Mouse (Mus musculus) CD4-positive naive resting alpha-beta T cell, adult 57 days (primary cell): ENCODE results near the gene Tsen15. TPM values are rescaled to one million over a fixed set of nuclear protein-coding genes. Genes with fewer than 3 reads are reported as not detected.

Experiments
- total RNA-seq: library from RNA; stranded (reverse); gene quantifications from one replicate; pipeline ENCODE4 v1.2.4, GENCODE M21; 2023

Gene Tsen15
- total RNA-seq: 21.5 TPM

DNA sequence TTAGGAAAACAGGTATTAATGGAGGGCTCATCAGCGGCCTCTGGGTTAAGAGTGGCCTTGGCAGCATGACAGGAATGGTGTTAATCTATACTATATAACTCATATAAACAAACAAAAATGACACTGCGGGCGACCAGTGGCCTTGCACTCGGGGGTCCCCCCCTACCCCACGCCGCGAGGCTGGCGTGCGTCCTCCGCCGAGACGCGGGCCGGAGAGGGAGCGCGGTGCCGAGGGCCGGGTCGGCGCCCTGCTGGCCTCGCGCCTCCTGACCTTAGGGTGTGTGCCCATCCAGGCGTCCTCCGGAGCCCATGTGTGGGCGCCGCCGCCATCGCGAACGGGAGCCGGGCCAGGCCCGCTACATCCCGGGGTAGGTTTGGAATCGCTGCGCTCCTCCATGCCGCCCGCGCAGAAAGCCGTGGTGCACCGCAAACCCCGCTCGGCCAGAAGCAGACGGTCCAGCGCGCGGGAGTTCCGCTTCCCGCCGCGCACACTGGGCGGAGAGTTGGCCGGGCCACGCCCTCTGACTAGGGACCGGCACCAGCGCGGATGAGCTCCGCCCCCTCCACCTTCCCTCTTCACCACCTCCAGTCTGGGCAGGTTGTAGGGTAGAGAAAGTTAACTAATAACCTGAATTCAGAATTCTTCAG, at the start of gene Tsen15:
Gene Tsen15, minus strand, starts transcription at position 501 of the 648 bp plus-strand sequence.

DNA sequence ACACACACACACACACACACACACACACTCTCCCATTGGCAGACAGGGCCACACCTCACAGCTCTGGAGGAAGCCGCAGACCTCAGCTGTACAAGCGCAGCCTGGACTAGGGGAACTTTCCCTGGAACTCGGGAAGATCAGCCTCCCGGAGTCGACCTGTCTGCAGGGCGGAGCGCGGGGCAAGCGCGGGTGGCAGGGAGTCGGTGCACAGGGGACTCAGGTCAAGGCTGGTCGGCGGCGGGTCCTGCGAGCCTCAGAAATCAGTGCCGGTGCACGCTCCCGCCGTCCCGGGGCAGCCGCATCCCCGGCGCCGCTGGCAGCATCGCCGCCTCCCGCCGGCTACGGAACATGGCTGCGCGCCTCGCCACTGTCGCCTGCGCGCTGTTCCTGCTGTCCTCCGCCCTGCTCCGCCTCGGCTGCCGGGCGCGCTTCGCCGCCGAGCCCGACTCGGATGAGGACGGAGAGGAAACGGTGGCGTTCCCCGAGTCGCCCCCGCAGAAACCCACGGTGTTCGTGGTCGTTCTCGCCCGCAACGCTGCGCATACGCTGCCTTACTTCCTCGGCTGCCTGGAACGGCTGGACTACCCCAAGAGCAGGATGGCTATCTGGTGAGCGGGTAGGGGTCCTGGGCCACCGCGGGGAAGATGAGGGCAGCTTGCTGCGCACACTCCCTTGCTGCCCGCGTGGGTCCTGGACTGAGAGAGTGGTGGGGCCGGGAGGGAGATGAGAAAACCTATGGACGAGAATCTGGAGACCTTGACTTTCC, 13.5 kb upstream of the Tsen15 start, which contains the start of gene Colgalt2:
Gene Colgalt2, plus strand, starts transcription at position 41 of the 766 bp plus-strand sequence.

Other genes starting within 250 kb of the Tsen15 start
- not detected for gene Colgalt2, start 13.1 kb upstream of the Tsen15 start, total RNA-seq